Mouse (Mus musculus): ENCODE data around the gene Ppargc1a. TPM values are rescaled to one million over a fixed set of nuclear protein-coding genes. Genes with fewer than 3 reads are reported as not detected.

Gene Ppargc1a
- polyA plus RNA-seq, 1 experiment from 2014 or later = 4.5 TPM

GRCm38 (mm10) chr5:51483768-51484167 lies 83.8 kb downstream of the Ppargc1a start:
- H3K9ac ChIP-seq = no peak overlapping the region
- ATAC-seq (ENCODE audit: low FRiP score) = no peak
- H3K27ac ChIP-seq = no peak overlapping the region
- H3K4me1 ChIP-seq = peaks cover 5% of the 10 kb centered on the region; the same call in 1 of the 2 replicates
- H3K4me2 ChIP-seq (replicated peaks) = no peak overlapping the region
- H3K36me3 ChIP-seq = no peaks in the 10 kb centered on the region
- H3K27me3 ChIP-seq = no peaks in the 10 kb centered on the region
- no peak overlapping the region for H3K4me3 ChIP-seq
- H3K9me3 ChIP-seq (replicated peaks) = no peaks in the 10 kb centered on the region
- whole genome bisulfite sequencing = 55% methylated on average over 1 of the region's 1 CpGs

- no peaks in the 10 kb centered on the region for H3K9me3 ChIP-seq (replicated peaks)
- H3K9ac ChIP-seq = no peak overlapping the region
- H3K36me3 ChIP-seq = no peaks in the 10 kb centered on the region
- peaks cover 11% of the 10 kb centered on the region; the same call in 1 of the 2 replicates for H3K4me1 ChIP-seq
- H3K4me2 ChIP-seq (replicated peaks) = no peak overlapping the region
- H3K4me3 ChIP-seq = no peak overlapping the region
- no peak overlapping the region for H3K27ac ChIP-seq
- H3K27me3 ChIP-seq = no peaks in the 10 kb centered on the region
- ATAC-seq (ENCODE audit: low FRiP score) = no peak
Observed at GRCm38 (mm10) chr5:51479859-51480258, 87.7 kb downstream of the Ppargc1a start.

GRCm38 (mm10) chr5:51479456-51479855 lies 88.1 kb downstream of the Ppargc1a start:
- H3K36me3 ChIP-seq = no peaks in the 10 kb centered on the region

GRCm38 (mm10) chr5:51478319-51478994 lies 89.1 kb downstream of the Ppargc1a start:
- no peak overlapping the region for H3K27ac ChIP-seq
- H3K9ac ChIP-seq = no peak overlapping the region
- 0 out of 2 replicates have a peak, but pooled peaks cover under 1% of the 10 kb centered on the region for H3K9me3 ChIP-seq (replicated peaks)
- H3K4me3 ChIP-seq = no peak overlapping the region
- H3K36me3 ChIP-seq = no peaks in the 10 kb centered on the region
- peaks cover 11% of the 10 kb centered on the region; the same call in 1 of the 2 replicates for H3K4me1 ChIP-seq
- H3K27me3 ChIP-seq = no peaks in the 10 kb centered on the region
- no peak overlapping the region for H3K4me2 ChIP-seq (replicated peaks)
- WGBS = 29% methylated on average over 7 of the region's 7 CpGs
- ATAC-seq (ENCODE audit: low FRiP score) = no peak

More at GRCm38 (mm10) chr5:51479456-51479855, 88.1 kb downstream of the Ppargc1a start:
- no peak overlapping the region for H3K4me3 ChIP-seq
- no peaks in the 10 kb centered on the region for H3K27me3 ChIP-seq
- H3K4me1 ChIP-seq = peaks cover 11% of the 10 kb centered on the region; the same call in 1 of the 2 replicates
- 82% methylated on average over 2 of the region's 2 CpGs for WGBS
- no peak overlapping the region for H3K27ac ChIP-seq
- H3K9ac ChIP-seq = no peak overlapping the region
- ATAC-seq (ENCODE audit: low FRiP score) = no peak
- H3K4me2 ChIP-seq (replicated peaks) = no peak overlapping the region
- H3K9me3 ChIP-seq (replicated peaks) = no peaks in the 10 kb centered on the region

GRCm38 (mm10) chr5:51477140-51477539 lies 90.4 kb downstream of the Ppargc1a start:
- WGBS = 76% methylated on average over 3 of the region's 3 CpGs
- H3K27me3 ChIP-seq = no peaks in the 10 kb centered on the region
- no peak for ATAC-seq (ENCODE audit: low FRiP score)

GRCm38 (mm10) chr5:51475034-51475541 lies 92.4 kb downstream of the Ppargc1a start:
- Histone ChIP-seq H3K4me3 (no peak overlapping the region), H3K9ac (no peak overlapping the region), H3K27ac (no peak overlapping the region), H3K4me2 (replicated peaks) (no peak overlapping the region), H3K27me3 (no peaks in the 10 kb centered on the region), H3K9me3 (replicated peaks) (0 out of 2 replicates have a peak, but pooled peaks cover 9% of the 10 kb centered on the region), H3K4me1 (peaks cover 11% of the 10 kb centered on the region; the same call in 1 of the 2 replicates), H3K36me3 (no peaks in the 10 kb centered on the region)
- ATAC-seq (ENCODE audit: low FRiP score) = peak; percentile 53
- 54% methylated on average over 4 of the region's 4 CpGs for WGBS

More at GRCm38 (mm10) chr5:51477140-51477539, 90.4 kb downstream of the Ppargc1a start:
- Histone ChIP-seq H3K36me3 (no peaks in the 10 kb centered on the region), H3K9ac (no peak overlapping the region), H3K9me3 (replicated peaks) (0 out of 2 replicates have a peak, but pooled peaks cover 9% of the 10 kb centered on the region), H3K4me1 (peaks cover 11% of the 10 kb centered on the region; the same call in 1 of the 2 replicates), H3K27ac (no peak overlapping the region), H3K4me3 (no peak overlapping the region), H3K4me2 (replicated peaks) (no peak overlapping the region)

GRCm38 (mm10) chr5:51471614-51472013 lies 95.9 kb downstream of the Ppargc1a start:
- H3K27ac ChIP-seq = no peak overlapping the region
- no peaks in the 10 kb centered on the region for H3K4me1 ChIP-seq
- no peak overlapping the region for H3K4me2 ChIP-seq (replicated peaks)
- ATAC-seq (ENCODE audit: low FRiP score) = peak; percentile 85
- 61% methylated on average over 4 of the region's 4 CpGs for WGBS
- H3K36me3 ChIP-seq = no peaks in the 10 kb centered on the region
- no peak overlapping the region for H3K4me3 ChIP-seq
- H3K9ac ChIP-seq = no peak overlapping the region
- H3K27me3 ChIP-seq = no peaks in the 10 kb centered on the region
- 0 out of 2 replicates have a peak, but pooled peaks cover 9% of the 10 kb centered on the region for H3K9me3 ChIP-seq (replicated peaks)

GRCm38 (mm10) chr5:51466036-51466435 lies 101.5 kb downstream of the Ppargc1a start:
- 84% methylated on average over 5 of the region's 5 CpGs for WGBS
- Histone ChIP-seq H3K36me3 (no peaks in the 10 kb centered on the region), H3K27me3 (no peaks in the 10 kb centered on the region), H3K27ac (no peak overlapping the region), H3K4me3 (no peak overlapping the region), H3K9me3 (replicated peaks) (no peaks in the 10 kb centered on the region), H3K4me2 (replicated peaks) (no peak overlapping the region), H3K4me1 (no peaks in the 10 kb centered on the region), H3K9ac (no peak overlapping the region)
- ATAC-seq (ENCODE audit: low FRiP score) = no peak

- Histone ChIP-seq H3K4me2 (replicated peaks) (no peak overlapping the region), H3K4me3 (no peak overlapping the region), H3K27me3 (no peaks in the 10 kb centered on the region), H3K4me1 (no peaks in the 10 kb centered on the region), H3K9me3 (replicated peaks) (no peaks in the 10 kb centered on the region), H3K36me3 (no peaks in the 10 kb centered on the region), H3K9ac (no peak overlapping the region), H3K27ac (no peak overlapping the region)
- no peak for ATAC-seq (ENCODE audit: low FRiP score)
- 71% methylated on average over 3 of the region's 3 CpGs for WGBS
Observed at GRCm38 (mm10) chr5:51452033-51452432, 115.5 kb downstream of the Ppargc1a start.

GRCm38 (mm10) chr5:51447631-51448030 lies 119.9 kb downstream of the Ppargc1a start:
- Histone ChIP-seq H3K4me1 (no peaks in the 10 kb centered on the region), H3K9me3 (replicated peaks) (no peaks in the 10 kb centered on the region), H3K27ac (no peak overlapping the region), H3K36me3 (no peaks in the 10 kb centered on the region), H3K4me2 (replicated peaks) (no peak overlapping the region), H3K9ac (no peak overlapping the region), H3K27me3 (no peaks in the 10 kb centered on the region), H3K4me3 (no peak overlapping the region)
- ATAC-seq (ENCODE audit: low FRiP score) = no peak
- WGBS = 92% methylated on average over 1 of the region's 1 CpGs

GRCm38 (mm10) chr5:51446299-51447090 lies 121.0 kb downstream of the Ppargc1a start:
- Histone ChIP-seq H3K4me2 (replicated peaks) (no peak overlapping the region), H3K4me3 (no peak overlapping the region), H3K27me3 (no peaks in the 10 kb centered on the region), H3K9me3 (replicated peaks) (no peaks in the 10 kb centered on the region), H3K36me3 (no peaks in the 10 kb centered on the region), H3K9ac (no peak overlapping the region), H3K4me1 (no peaks in the 10 kb centered on the region), H3K27ac (no peak overlapping the region)
- no peak for ATAC-seq (ENCODE audit: low FRiP score)
- WGBS = 93% methylated on average over 14 of the region's 14 CpGs

- H3K4me2 ChIP-seq (replicated peaks) = no peak overlapping the region
- no peak overlapping the region for H3K9ac ChIP-seq
- no peaks in the 10 kb centered on the region for H3K9me3 ChIP-seq (replicated peaks)
- H3K36me3 ChIP-seq = no peaks in the 10 kb centered on the region
- no peaks in the 10 kb centered on the region for H3K4me1 ChIP-seq
- H3K27me3 ChIP-seq = no peaks in the 10 kb centered on the region
- no peak overlapping the region for H3K4me3 ChIP-seq
- no peak for ATAC-seq (ENCODE audit: low FRiP score)
- H3K27ac ChIP-seq = no peak overlapping the region
Observed at GRCm38 (mm10) chr5:51445726-51446125, 121.8 kb downstream of the Ppargc1a start.

Data from hindbrain, embryonic 12.5 days (tissue).